Mouse (Mus musculus): ENCODE measurements around the gene Itprid2.

Gene Itprid2

DNA sequence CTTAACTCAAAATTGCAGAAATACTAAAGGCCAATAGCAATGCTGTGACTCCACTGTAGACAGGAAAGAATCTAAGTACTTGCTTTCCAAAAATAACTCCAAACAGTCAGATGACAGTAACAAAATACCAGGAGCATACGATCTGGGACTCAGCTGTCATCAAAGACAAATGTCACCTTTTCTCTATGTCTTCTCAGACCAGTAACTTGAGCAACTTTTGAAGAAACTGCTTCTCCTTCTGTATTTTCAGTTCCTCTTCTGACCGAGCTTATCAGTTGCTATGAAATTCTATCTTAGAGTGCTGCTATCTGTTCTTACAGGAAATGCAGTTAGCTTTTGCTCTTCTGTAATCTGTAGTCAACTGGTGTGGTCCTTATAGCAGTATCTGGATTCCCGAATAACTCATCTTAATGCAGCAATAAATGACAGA lies 78.5 kb downstream of the Itprid2 start:
- DNase-seq (ENCODE audit: low read depth, low spot score), result no peak

GRCm38 (mm10) chr2:79714745-79715144 lies 79.6 kb downstream of the Itprid2 start:
- no peak for DNase-seq (ENCODE audit: low read depth, low spot score)

DNA sequence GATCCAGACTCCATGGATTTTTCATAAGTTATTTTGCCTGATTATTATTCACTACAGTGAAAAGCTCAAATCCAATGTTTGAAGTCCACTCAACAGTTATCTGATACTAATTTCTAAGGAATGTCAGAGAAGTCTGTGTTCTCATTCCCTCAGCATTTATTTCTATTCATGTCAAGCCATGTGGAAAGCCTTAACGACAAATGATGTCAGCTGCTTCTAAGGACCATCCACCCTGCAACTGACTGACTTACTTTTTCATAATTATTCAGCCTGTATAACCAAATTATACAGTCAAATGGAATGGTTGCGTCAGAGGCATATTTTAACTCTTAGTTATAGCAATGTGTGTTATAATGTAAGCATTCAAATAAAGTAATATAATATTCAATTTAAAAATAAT lies 80.8 kb downstream of the Itprid2 start:
- no peak for DNase-seq (ENCODE audit: low read depth, low spot score)

GRCm38 (mm10) chr2:79717846-79718245 lies 82.7 kb downstream of the Itprid2 start:
- DNase-seq (ENCODE audit: low read depth, low spot score), result no peak

- no peak for DNase-seq (ENCODE audit: low read depth, low spot score)
Measured at GRCm38 (mm10) chr2:79722415-79722814, 87.3 kb downstream of the Itprid2 start.

All from R1 (cell line).